25 mouse cellular contexts compared by ENCODE assay signal in genomic region chr12:99522882-99523281, GRCm38 (mm10). TPM values are rescaled to one million over a fixed set of nuclear protein-coding genes. Genes with fewer than 3 reads are reported as not detected.
A peak's percentile ranks its signal among the peaks of the same experiment; 100 is the strongest.
DNase-seq lines count a peak whose midpoint lies in the region; ATAC-seq lines count a peak whose summit lies in the region.
"Had no signal": no experiment of that assay in that cellular context is flagged by ENCODE, and none has a peak within 500 bp of the region (broad histone marks: within the 10 kb centered on the region; RNA-seq: fewer than 3 reads in every experiment).

No protein-coding gene starts in this region.

- no peak overlapping the region for H3K9ac ChIP-seq in midbrain, embryonic 11.5 days (ENCODE audit: low read length)
- H3K9ac ChIP-seq: embryonic facial prominence, embryonic 12.5 days; forebrain, embryonic 13.5 days; forebrain, postnatal 0 days; heart, embryonic 15.5 days; hindbrain, embryonic 14.5 days had no signal

- WGBS in midbrain, embryonic 11.5 days: 92% methylated on average over 2 of the region's 2 CpGs

- no peak overlapping the region for H3K4me3 ChIP-seq in midbrain, embryonic 11.5 days (ENCODE audit: low read depth, low read length)
- H3K4me3 ChIP-seq: embryonic facial prominence, embryonic 12.5 days; forebrain, embryonic 13.5 days; heart, embryonic 10.5 days; heart, embryonic 15.5 days; hindbrain, embryonic 10.5 days had no signal

- no peaks in the 10 kb centered on the region for H3K4me1 ChIP-seq in midbrain, embryonic 11.5 days (ENCODE audit: control insufficient read depth, insufficient read depth, low read length)

- H3K9me3 ChIP-seq in midbrain, embryonic 11.5 days (ENCODE audit: control insufficient read depth, low read length): no peaks in the 10 kb centered on the region
- H3K9me3 ChIP-seq: embryonic facial prominence, embryonic 12.5 days; forebrain, embryonic 13.5 days; heart, embryonic 10.5 days; heart, embryonic 15.5 days; hindbrain, embryonic 10.5 days had no signal

- H3K27me3 ChIP-seq in splenic B cell, adult 2 months (ENCODE audit: control insufficient read depth, insufficient read depth, low read length, poor library complexity, severe bottlenecking): no peaks in the 10 kb centered on the region
- no peaks in the 10 kb centered on the region for H3K27me3 ChIP-seq in midbrain, embryonic 11.5 days (ENCODE audit: control insufficient read depth, insufficient read depth, low read length)
- H3K27me3 ChIP-seq: embryonic facial prominence, embryonic 12.5 days; forebrain, embryonic 13.5 days; heart, embryonic 15.5 days; Patski had no signal

- no peaks in the 10 kb centered on the region; the same call in 1 of the 2 replicates for H3K36me3 ChIP-seq in splenic B cell, adult 2 months (ENCODE audit: control insufficient read depth, insufficient read depth, low read length, poor library complexity, severe bottlenecking)
- H3K36me3 ChIP-seq in midbrain, embryonic 11.5 days (ENCODE audit: control insufficient read depth, insufficient read depth, low read length): no peaks in the 10 kb centered on the region
- H3K36me3 ChIP-seq: embryonic facial prominence, embryonic 12.5 days; G1E; heart, embryonic 15.5 days; hindbrain, embryonic 10.5 days had no signal

- no peak overlapping the region for H3K4me2 ChIP-seq in midbrain, embryonic 11.5 days
- H3K4me2 ChIP-seq: embryonic facial prominence, embryonic 12.5 days; forebrain, embryonic 13.5 days; heart, embryonic 15.5 days; hindbrain, embryonic 14.5 days had no signal

- H3K27ac ChIP-seq in midbrain, embryonic 11.5 days (ENCODE audit: low read depth, low read length): no peak overlapping the region
- H3K27ac ChIP-seq: embryonic facial prominence, embryonic 12.5 days; forebrain, embryonic 13.5 days; heart, embryonic 10.5 days; heart, embryonic 15.5 days; hindbrain, embryonic 10.5 days; hindbrain, embryonic 14.5 days had no signal

- peak; percentile 2 for DNase-seq in kidney, postnatal 10 days
- no peak for DNase-seq in kidney, postnatal 14 days
- peak; percentile 30 for DNase-seq in MEL-GATA-1-ER (ENCODE audit: extremely low read depth, low read depth)
- peak; percentile 32 for DNase-seq in splenic B cell, adult 2 months (ENCODE audit: low read depth, low spot score)
- no peak for DNase-seq in right cerebral cortex, postnatal 4 days
- DNase-seq in midbrain, embryonic 11.5 days (ENCODE audit: low spot score, missing footprints): no peak
- DNase-seq: adrenal gland, postnatal 14 days; cerebellum, adult 18-20 months; cerebellum, postnatal 14 days; forebrain, postnatal 0 days; gastrocnemius, postnatal 14 days; heart, adult 18-20 months; heart, postnatal 14 days had no signal

- ATAC-seq in hematopoietic stem cell, adult 5-6 weeks (replicated peaks in 1 of 2; ENCODE audit: insufficient read depth in 1 of 2, low FRiP score in 2 of 2, low TSS enrichment in 1 of 2, low read depth in 1 of 2, poor library complexity in 2 of 2, severe bottlenecking in 2 of 2): peak; percentile 67 to 85; a peak in 3 of 4 replicates
- no peak for ATAC-seq in midbrain, embryonic 11.5 days (ENCODE audit: low FRiP score)
- ATAC-seq: activated CD4-positive, CD25-positive, alpha-beta regulatory T cell, adult 4 months; CD4-positive, CD25-positive, alpha-beta regulatory T cell, adult 4 months; forebrain, embryonic 13.5 days; forebrain, postnatal 0 days; intestine, embryonic 16.5 days; Patski had no signal

RNA-seq across cellular contexts. Expression of gene Foxn3, which starts 40.5 kb away (rescaled TPM):
- 50.9 and 62.3 TPM in 2 replicates for total RNA-seq in hematopoietic stem cell, adult 5-6 weeks (2017)
- polyA plus RNA-seq in midbrain, embryonic 11.5 days (2014; fragmentation: Nextera tagmentation; extraction: Ambion mirVana): 71.0 and 73.8 TPM in 2 replicates

Comparison
In these comparisons a context has a peak if more than half of its experiments do, and no peak if none do; other contexts are left out.
1. DNase-seq: peak in kidney, postnatal 10 days (single experiment), MEL-GATA-1-ER (single experiment) and splenic B cell, adult 2 months (single experiment); none in kidney, postnatal 14 days (single experiment), right cerebral cortex, postnatal 4 days (single experiment) and midbrain, embryonic 11.5 days (single experiment).